Mouse (Mus musculus): Measurements from ENCODE around the gene Gss.

GRCm38 (mm10) chr2:155573996-155574395 is 18.6 kb downstream of the Gss start:
- TF ChIP-seq EP300 (IDR thresholded peaks at IDR 0.05) = no peak
- no peak for TF ChIP-seq CTCF (IDR thresholded peaks at IDR 0.05)
